Mouse (Mus musculus) heart, adult 9 months (tissue): ENCODE results near the gene Sema7a.

Source experiments
- DNase-seq, 2 experiments: peaks; one replicate each; pipeline ENCODE4 v3.0.0; 2022; ENCODE audit warnings: low spot score in 2 of 2

Gene Sema7a

DNA sequence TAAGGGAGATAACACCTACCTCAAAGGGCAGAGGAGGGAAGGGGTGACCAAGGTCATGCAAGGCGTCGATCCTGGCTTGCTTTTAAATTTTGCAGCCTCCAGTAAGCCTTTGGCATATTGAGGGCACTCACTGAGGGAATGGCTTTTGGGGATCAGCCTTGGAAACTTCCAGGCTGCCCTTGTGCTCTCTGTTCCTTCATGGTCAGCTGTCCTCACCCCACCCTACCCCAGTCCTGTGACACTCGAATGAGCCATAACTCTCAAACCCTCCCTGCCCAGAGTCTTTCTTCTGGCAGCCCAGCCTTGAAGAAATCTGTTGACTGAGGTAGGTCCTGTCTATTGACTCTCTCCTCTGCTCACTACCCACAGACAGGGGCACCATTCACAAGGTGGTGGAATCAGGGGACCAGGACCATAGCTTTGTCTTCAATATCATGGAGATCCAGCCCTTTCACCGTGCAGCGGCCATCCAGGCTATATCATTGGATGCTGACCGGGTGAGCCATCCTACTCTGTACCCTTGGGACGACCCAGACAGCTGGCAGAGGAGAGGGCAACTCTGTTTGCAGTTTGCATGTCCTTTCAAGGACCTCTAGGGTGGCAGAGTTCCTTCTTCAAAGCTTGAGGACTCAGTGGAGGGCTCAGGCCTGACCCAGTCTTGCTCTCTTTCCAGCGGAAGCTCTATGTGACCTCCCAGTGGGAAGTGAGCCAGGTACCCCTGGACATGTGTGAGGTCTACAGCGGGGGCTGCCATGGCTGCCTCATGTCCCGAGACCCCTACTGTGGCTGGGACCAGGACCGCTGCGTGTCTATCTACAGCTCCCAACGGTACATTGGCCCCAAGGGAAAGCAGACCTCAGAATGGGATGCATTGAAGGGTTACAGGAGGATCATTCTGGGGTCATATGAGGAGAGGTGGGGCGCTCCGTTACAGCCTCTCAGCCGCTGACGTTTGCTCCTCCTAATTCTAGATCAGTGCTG lies 20.3 kb downstream of the Sema7a start:
- no peak for DNase-seq

- no peak for DNase-seq
Measured at GRCm38 (mm10) chr9:57961226-57961625, 21.3 kb downstream of the Sema7a start.

GRCm38 (mm10) chr9:57961863-57962778 lies 22.2 kb downstream of the Sema7a start:
- DNase-seq: no peak

DNA sequence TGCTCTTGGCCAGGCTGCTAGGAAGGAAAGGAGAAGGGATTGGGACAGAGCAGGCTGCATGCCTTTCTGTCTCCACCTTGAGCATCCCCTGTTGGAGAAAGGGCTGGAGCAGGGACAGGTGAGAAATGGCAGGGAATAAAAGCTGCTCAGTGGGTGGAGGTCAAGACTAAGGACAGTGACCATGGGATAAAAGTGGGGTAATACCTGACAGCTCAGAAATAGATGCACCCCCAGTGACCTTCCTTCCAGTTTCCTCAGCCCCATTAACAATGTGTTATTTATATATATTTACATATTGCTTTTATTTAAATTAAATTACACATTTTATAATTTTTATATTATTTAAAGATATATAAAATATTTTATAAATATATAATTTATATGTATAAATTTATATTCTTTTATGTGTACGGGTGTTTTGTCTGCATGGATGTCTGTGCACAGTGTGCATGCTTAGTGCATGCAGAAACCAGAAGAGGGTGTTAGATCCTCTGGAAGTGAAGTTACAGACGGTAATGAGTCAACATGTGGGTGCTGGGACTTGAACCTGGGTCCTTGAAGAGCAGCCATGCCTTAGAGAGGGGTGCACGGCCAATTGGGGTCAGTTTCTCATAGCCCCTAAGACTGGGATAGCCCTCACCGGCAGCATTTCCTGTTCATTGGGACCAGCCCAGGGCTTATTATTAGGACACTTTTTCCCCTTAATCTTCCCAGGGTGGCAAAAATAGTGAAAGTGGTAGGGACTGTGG lies 23.5 kb downstream of the Sema7a start:
- no peak for DNase-seq

- DNase-seq: no peak
Measured at GRCm38 (mm10) chr9:57963998-57964395, 24.1 kb downstream of the Sema7a start.

GRCm38 (mm10) chr9:57964528-57965250 lies 24.8 kb downstream of the Sema7a start:
- peak in 1 of 2 experiments; percentile 62 for DNase-seq

DNA sequence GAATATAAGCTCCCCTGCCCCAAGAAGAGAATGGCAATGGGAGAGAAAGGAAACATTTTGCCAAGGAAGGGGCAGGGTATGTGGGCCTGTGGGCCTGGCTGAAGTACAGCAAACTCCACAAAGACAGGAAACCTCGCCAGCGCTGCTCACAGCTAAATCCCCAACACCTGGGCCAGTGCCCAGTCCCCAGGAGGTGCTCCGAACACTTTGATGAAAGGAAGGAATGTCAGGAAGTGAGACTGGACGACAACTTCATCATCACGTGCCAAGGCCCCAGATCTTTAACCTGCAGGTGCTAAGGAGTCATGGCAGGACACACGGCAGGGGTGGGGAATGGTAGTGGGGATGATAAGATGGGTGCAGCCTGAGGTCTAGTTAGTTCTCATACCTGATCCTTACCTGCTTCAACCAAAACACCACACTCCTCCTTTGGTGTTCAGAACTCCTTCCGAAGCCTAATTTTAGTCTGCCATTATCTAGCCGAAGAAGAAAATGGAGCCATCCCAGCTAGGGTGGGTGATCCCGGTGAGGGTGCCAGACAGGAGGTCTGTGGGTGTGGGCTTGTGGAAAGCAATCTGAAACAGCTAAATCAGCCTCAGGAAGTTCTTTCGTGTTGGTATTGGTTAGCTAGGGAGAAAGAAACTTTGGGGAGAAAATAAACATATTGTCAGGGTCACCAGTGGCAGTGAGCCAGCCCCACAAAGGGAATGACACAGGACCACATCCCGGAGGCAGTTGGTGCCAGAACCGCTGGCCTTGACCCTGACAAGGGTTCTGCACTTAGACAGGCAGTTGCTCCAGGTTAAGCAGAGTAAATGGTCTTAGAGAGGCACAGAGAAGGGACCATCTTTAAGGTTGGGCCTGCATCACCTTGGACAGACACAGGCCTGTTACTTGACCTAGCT lies 25.6 kb downstream of the Sema7a start:
- DNase-seq: no peak

DNA sequence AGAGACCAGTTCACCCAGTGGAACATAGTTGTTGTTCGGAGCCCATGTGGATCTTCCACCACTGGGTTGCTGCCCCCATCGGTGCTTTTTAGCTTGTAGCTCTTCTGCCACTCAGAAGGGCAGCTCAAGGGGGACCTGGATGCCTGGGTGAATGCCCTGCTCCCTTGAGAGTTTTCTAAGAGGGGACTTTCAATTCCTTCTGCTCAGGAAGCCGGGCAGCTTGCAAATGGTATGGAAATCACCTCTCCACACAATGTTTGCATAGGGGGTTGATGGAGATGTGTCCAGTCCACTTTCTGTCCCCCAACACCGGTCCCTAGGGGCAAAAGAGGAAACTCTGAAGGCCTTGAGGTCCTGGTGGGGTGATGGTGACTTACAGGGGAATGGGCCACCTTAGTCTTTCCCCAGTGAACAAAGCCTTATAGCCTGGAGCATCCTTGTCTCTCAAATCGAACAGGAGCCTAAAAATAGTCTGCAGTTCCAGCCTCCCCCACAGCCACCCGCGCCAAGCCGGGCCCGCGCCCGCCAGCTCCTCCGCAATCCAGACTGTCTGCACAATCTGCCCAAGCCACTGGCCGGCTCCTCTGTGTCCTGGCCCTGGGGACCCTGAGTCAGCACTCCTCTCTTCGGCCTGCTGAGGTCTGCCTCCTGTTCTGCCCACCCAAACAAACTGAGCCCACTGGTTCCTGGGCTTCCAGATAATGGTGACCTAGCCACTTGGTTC lies 27.5 kb downstream of the Sema7a start:
- peak; percentile 67 to 73 for DNase-seq

- DNase-seq: no peak
Measured at GRCm38 (mm10) chr9:57968166-57968771, 28.4 kb downstream of the Sema7a start.

- no peak for DNase-seq
Measured at GRCm38 (mm10) chr9:57968783-57969542, 29.1 kb downstream of the Sema7a start.

DNA sequence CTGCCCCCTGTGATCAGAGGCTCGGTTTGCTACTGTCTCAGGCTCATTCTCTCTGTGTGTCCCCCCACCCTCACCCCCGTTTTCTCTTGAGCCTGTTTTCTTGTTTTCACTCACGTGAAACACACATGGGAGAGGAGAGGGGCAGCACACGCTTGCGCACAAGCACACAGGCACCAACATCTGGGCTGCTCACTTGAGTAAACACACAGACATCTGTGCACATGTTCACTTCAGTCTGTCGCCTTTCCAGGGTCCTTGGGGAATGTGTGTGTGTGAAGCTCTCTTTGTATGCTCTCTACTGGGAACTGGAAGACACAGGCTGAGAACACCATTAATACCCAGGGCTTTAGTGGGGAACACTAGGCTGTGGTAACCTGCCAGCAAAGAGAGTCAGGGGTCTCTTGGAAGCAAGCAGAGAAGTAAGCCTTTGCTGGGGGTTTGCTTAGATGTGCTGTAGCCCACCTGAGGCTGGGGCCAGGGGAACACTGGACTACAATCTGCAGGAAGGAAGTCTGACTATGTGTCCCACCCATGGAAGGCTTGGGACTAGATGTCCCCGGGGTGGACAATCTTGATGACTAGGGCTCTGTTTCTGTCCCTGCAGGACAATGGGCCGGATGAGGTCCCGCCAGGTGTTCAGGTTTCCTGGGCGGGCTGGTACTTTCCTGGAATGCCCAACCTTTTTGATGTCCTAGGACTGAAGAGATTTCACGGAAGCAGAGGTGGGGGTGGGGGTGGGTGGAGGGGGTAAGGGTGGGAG lies 30.0 kb downstream of the Sema7a start:
- peak; percentile 75 to 87 for DNase-seq

GRCm38 (mm10) chr9:57971413-57971812 lies 31.5 kb downstream of the Sema7a start:
- no peak for DNase-seq

DNA sequence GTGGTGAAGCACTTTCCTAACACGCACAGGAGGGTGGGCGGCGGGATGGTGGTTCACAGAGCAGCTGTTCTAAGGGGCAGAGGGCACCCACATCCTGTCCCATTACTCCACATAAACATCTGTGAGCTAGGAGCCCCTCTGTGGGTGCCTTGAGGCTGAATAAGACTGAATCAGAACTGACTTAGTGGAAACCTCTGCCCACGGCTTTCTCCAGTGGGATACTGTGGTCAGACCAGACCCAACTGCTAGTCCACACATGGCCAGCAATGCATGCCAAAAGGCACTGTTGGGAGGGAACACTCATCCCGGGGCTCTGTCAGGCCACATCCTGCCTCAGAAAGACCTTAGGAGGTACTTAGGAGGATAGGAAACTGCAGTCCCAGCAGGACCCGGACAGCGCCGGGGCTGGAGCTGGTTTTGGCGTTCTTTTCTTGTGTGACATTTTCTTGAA lies 32.3 kb downstream of the Sema7a start:
- DNase-seq: peak; percentile 57 to 72

- DNase-seq: no peak
Measured at GRCm38 (mm10) chr9:57972776-57973439, 33.0 kb downstream of the Sema7a start.

DNA sequence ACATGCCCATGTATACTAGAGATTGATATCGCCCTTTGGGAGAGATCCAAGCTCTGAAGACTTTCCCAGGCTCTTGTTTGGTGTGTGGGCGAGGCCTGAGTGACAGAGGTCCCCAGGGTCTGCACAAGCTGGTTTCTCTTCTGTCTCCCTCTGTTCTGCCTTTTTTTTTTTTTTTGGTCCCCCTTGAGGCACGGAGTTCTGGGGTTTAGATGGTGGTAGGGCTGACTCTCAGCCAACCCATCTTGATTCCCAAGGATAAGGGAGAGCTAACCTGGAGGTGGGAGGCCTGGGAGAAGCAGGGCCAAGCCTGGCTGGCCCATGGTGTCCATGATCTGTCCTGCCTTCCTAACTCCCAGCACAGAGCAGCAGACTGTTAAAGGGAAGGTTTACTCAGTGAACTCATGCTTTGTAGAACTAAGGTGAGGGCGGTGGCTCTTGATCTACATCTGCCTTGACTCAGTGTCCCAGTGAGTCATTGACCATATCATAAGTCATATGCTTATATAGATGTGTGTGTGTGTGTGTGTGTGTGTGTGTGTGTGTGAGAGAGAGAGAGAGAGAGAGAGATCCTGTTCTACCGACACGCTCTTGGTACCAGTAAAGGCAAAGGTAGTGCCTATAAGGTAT lies 33.6 kb downstream of the Sema7a start:
- DNase-seq: peak in 1 of 2 experiments; percentile 37

- no peak for DNase-seq
Measured at GRCm38 (mm10) chr9:57974221-57974620, 34.3 kb downstream of the Sema7a start.
